Mouse (Mus musculus) adrenal gland, postnatal 25 days (tissue): ENCODE results near the gene Grap. TPM values are rescaled to one million over a fixed set of nuclear protein-coding genes. Genes with fewer than 3 reads are reported as not detected.

Experiments
- total RNA-seq: library from RNA; stranded (reverse); gene quantifications from 2 replicates; pipeline ENCODE4 v1.2.3, GENCODE M21; 2021

Gene Grap
- total RNA-seq, 1 experiment from 2014 or later = 9.4 TPM

Other genes starting within 250 kb of the Grap start
- 1.2 and 2.4 TPM in 2 replicates for gene Rnf112, start 199.1 kb upstream of the Grap start, total RNA-seq
- 3.5 and 4.2 TPM in 2 replicates for gene Mfap4, start 167.8 kb upstream of the Grap start, total RNA-seq
- 21.6 and 23.9 TPM in 2 replicates for gene Mapk7, start 158.9 kb upstream of the Grap start, total RNA-seq
- 13.8 and 19.9 TPM in 2 replicates for gene B9d1, start 148.1 kb upstream of the Grap start, total RNA-seq
- gene Epn2, start 73.6 kb upstream of the Grap start, total RNA-seq = 26.0 and 30.5 TPM in 2 replicates
- 1.6 and 2.7 TPM in 2 replicates for gene Fam83g, start 30.8 kb downstream of the Grap start, total RNA-seq
- not detected in 2 replicates for gene Slc5a10, start 67.6 kb downstream of the Grap start, total RNA-seq
- 30.4 and 43.0 TPM in 2 replicates for gene Prpsap2, start 108.8 kb downstream of the Grap start, total RNA-seq
- 40.3 and 43.7 TPM in 2 replicates for gene Ulk2, start 201.8 kb downstream of the Grap start, total RNA-seq